Mouse (Mus musculus) liver, embryonic 14.5 days (tissue): ENCODE data around the gene Srsf1. TPM values are rescaled to one million over a fixed set of nuclear protein-coding genes. Genes with fewer than 3 reads are reported as not detected.
A peak's percentile ranks its signal among the peaks of the same experiment; 100 is the strongest.

Experiments
- ATAC-seq: fragments of 200-750 bp; cut with Nextera tagmentation; 2 replicates; pipeline ENCODE4 v1.8.0; 2017; ENCODE audit warnings: moderate number of reproducible peaks, mild to moderate bottlenecking, moderate library complexity; ENCODE audit not compliant: insufficient read depth
- DNase-seq, 3 experiments: peaks; one replicate each; pipeline ENCODE4 v3.0.0-alpha.2; 2012 to 2013; ENCODE audit warnings: low read depth in 3 of 3, low spot score in 3 of 3
- H3K27ac ChIP-seq: fragments of 300-500 bp; sonication (generic); 2 replicates; pipeline ENCODE4 v1.5.1; 2014; ENCODE audit warnings: moderate library complexity, mild to moderate bottlenecking, control low read depth, inconsistent platforms
- H3K27me3 ChIP-seq: fragments of 300-500 bp; sonication (generic); 2 replicates; pipeline ENCODE4 v1.6.1; 2014; ENCODE audit warnings: mild to moderate bottlenecking, low read length, moderate library complexity; ENCODE audit not compliant: control insufficient read depth, insufficient read depth
- H3K36me3 ChIP-seq: fragments of 300-500 bp; sonication (generic); replicated peaks from 2 replicates; pipeline ENCODE4 v1.6.1; 2014; ENCODE audit warnings: low read depth; ENCODE audit not compliant: control insufficient read depth, insufficient read depth
- H3K4me1 ChIP-seq, 2 experiments: fragments of 200-500 bp in 1 of 2; fragments of 300-500 bp in 1 of 2; sonication (generic) in 1 of 2; replicated peaks; 2 replicates each; pipeline ENCODE4 v1.6.1; 2012 to 2014; ENCODE audit warnings: antibody characterized with exemption in 1 of 2, inconsistent platforms in 1 of 2, low read length in 1 of 2; ENCODE audit not compliant: control insufficient read depth in 2 of 2, insufficient read depth in 2 of 2
- H3K4me2 ChIP-seq: fragments of 300-500 bp; sonication (generic); 2 replicates; pipeline ENCODE4 v1.6.1; 2014; ENCODE audit warnings: low read depth, mild to moderate bottlenecking, control low read depth, moderate library complexity
- H3K4me3 ChIP-seq, 2 experiments: fragments of 200-500 bp in 1 of 2; fragments of 300-500 bp in 1 of 2; sonication (generic) in 1 of 2; 2 replicates each; pipeline ENCODE4 v1.5.1; 2012 to 2014; ENCODE audit warnings: low read depth in 2 of 2, low read length in 2 of 2, mild to moderate bottlenecking in 2 of 2, control low read depth in 1 of 2, inconsistent platforms in 1 of 2, moderate library complexity in 1 of 2; ENCODE audit not compliant: insufficient read depth in 1 of 2
- H3K9ac ChIP-seq: fragments of 300-500 bp; sonication (generic); replicated peaks from 2 replicates; pipeline ENCODE4 v1.6.1; 2014; ENCODE audit warnings: mild to moderate bottlenecking, control low read depth, moderate library complexity
- H3K9me3 ChIP-seq: fragments of 300-500 bp; sonication (generic); 2 replicates; pipeline ENCODE4 v1.6.1; 2016; ENCODE audit warnings: low read length, mixed read lengths; ENCODE audit not compliant: control insufficient read depth
- CTCF ChIP-seq: IDR thresholded peaks from 2 replicates; pipeline ENCODE4 v1.5.1; 2016; ENCODE audit warnings: antibody characterized with exemption, low read depth, control low read depth
- EP300 ChIP-seq: IDR thresholded peaks from 2 replicates; pipeline ENCODE4 v1.6.1; 2016; ENCODE audit warnings: antibody characterized with exemption, low read depth
- WGBS: fragments of 180-500 bp; shearing (Covaris S2); extraction: QIAGEN DNeasy Blood & Tissue Kit; methylation state at CpG from one replicate; pipeline ENCODE4 v1.1.7; 2014; ENCODE audit not compliant: insufficient replicate concordance; 5-methylcytosine and 5-hydroxymethylcytosine counted together
- polyA plus RNA-seq, 2 experiments: library from polyadenylated mRNA; depleted of rRNA in 1 of 2; stranded (reverse) in 1 of 2; unstranded in 1 of 2; fragments of >200 nt; fragmentation: Nextera tagmentation in 1 of 2; extraction: Ambion mirVana in 1 of 2; gene quantifications; 2 replicates each; pipeline versions ENCODE4 v1.2.1 to v1.2.3; 2012 to 2014

Srsf1 gene
- polyA plus RNA-seq, 2 experiments: 139 to 163 TPM

- H3K9ac ChIP-seq: peak overlapping the region; percentile 94
- TF ChIP-seq EP300: no peak
- peaks cover 15 to 17% of the 10 kb centered on the region in 2 experiments for H3K4me1 ChIP-seq
- WGBS: under 1% methylated on average over 74 of the region's 92 CpGs
- peak overlapping the region; percentile 98 for H3K4me2 ChIP-seq
- ATAC-seq: peak; percentile 77
- no peaks in the 10 kb centered on the region for H3K27me3 ChIP-seq
- peaks cover 7% of the 10 kb centered on the region for H3K36me3 ChIP-seq
- peak overlapping the region; percentile 90 to 99 for H3K4me3 ChIP-seq
- H3K27ac ChIP-seq: peak overlapping the region; percentile 73
- DNase-seq: no peak
- no peaks in the 10 kb centered on the region for H3K9me3 ChIP-seq
Measured at GRCm38 (mm10) chr11:88068411-88069245, 21.5 kb downstream of the Srsf1 start.

- Histone ChIP-seq H3K36me3 (peaks cover 9% of the 10 kb centered on the region), H3K27me3 (no peaks in the 10 kb centered on the region), H3K4me3 (peak overlapping the region; percentile 90 to 99), H3K9me3 (no peaks in the 10 kb centered on the region), H3K4me1 (peaks cover 15 to 17% of the 10 kb centered on the region in 2 experiments), H3K27ac (no peak overlapping the region), H3K4me2 (peak overlapping the region; percentile 98), H3K9ac (peak overlapping the region; percentile 94)
- WGBS: 0% methylated on average over 12 of the region's 12 CpGs
- DNase-seq: no peak
- ATAC-seq: no peak
- TF ChIP-seq EP300: no peak
- TF ChIP-seq CTCF: no peak
Measured at GRCm38 (mm10) chr11:88069246-88069570, 22.0 kb downstream of the Srsf1 start.

- no peak for DNase-seq
- WGBS: 45% methylated on average over 4 of the region's 4 CpGs
- Histone ChIP-seq H3K36me3 (peaks cover 16% of the 10 kb centered on the region), H3K4me3 (no peak overlapping the region), H3K4me2 (peak overlapping the region; percentile 98), H3K27ac (no peak overlapping the region), H3K9ac (no peak overlapping the region; the same call in 1 of the 2 replicates), H3K9me3 (no peaks in the 10 kb centered on the region), H3K27me3 (no peaks in the 10 kb centered on the region), H3K4me1 (peaks cover 15 to 17% of the 10 kb centered on the region in 2 experiments)
- no peak for ATAC-seq
- no peak for TF ChIP-seq EP300
Measured at GRCm38 (mm10) chr11:88070392-88070791, 23.2 kb downstream of the Srsf1 start.

GRCm38 (mm10) chr11:88071113-88071512, 23.9 kb downstream of the Srsf1 start:
- Histone ChIP-seq H3K27me3 (no peaks in the 10 kb centered on the region), H3K4me3 (no peak overlapping the region), H3K4me2 (peak overlapping the region; percentile 98), H3K27ac (no peak overlapping the region), H3K36me3 (peaks cover 23% of the 10 kb centered on the region), H3K9me3 (no peaks in the 10 kb centered on the region), H3K9ac (no peak overlapping the region), H3K4me1 (peaks cover 15 to 17% of the 10 kb centered on the region in 2 experiments)
- no peak for TF ChIP-seq CTCF
- TF ChIP-seq EP300: no peak
- 79% methylated on average over 5 of the region's 5 CpGs for whole genome bisulfite sequencing
- no peak for ATAC-seq
- no peak for DNase-seq

DNA sequence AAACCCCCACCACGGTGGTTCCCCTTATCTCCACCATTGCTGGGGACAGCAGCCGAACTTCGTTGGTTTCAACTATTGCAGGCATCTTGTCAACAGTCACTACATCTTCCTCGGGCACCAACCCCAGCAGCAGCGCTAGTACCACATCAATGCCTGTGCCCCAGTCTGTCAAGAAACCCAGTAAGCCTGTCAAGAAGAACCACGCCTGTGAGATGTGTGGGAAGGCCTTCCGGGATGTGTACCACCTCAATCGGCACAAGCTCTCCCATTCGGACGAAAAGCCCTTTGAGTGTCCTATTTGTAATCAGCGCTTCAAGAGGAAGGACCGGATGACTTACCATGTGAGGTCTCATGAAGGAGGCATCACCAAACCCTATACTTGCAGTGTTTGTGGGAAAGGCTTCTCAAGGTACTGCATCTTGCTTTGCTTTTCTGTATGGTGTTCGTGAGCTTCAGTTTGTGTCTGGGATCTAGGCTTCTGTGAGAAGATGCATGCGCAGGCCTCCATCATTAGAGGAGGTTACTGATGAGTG, 26.2 kb downstream of the Srsf1 start:
- H3K4me1 ChIP-seq: peaks cover 14 to 15% of the 10 kb centered on the region in 2 experiments
- ATAC-seq (no peak), DNase-seq (no peak)
- WGBS: 67% methylated on average over 14 of the region's 14 CpGs
- no peak overlapping the region for H3K4me2 ChIP-seq
- TF ChIP-seq CTCF: no peak
- TF ChIP-seq EP300: no peak
- H3K4me3 ChIP-seq: no peak overlapping the region
- no peaks in the 10 kb centered on the region for H3K9me3 ChIP-seq
- no peak overlapping the region for H3K27ac ChIP-seq
- H3K9ac ChIP-seq: no peak overlapping the region
- peaks cover 34% of the 10 kb centered on the region for H3K36me3 ChIP-seq
- no peaks in the 10 kb centered on the region for H3K27me3 ChIP-seq
